Mouse (Mus musculus) hindbrain, embryonic 11.5 days (tissue): ENCODE results near the gene Epb41l2. TPM values are rescaled to one million over a fixed set of nuclear protein-coding genes. Genes with fewer than 3 reads are reported as not detected.

Experiments
- ATAC-seq: fragments of 200-750 bp; cut with Nextera tagmentation; 2 replicates; pipeline ENCODE4 v1.8.0; 2017; ENCODE audit warnings: mild to moderate bottlenecking, moderate TSS enrichment, moderate library complexity; ENCODE audit not compliant: low FRiP score
- DNase-seq: peaks from one replicate; pipeline ENCODE4 v3.0.0-alpha.2; 2015; ENCODE audit warnings: low spot score
- H3K27ac ChIP-seq: fragments of 300-500 bp; sonication (generic); 2 replicates; pipeline ENCODE4 v1.5.1; 2014; ENCODE audit warnings: mild to moderate bottlenecking, low read depth, low read length
- H3K27me3 ChIP-seq: fragments of 300-500 bp; sonication (generic); 2 replicates; pipeline ENCODE4 v1.6.1; 2014; ENCODE audit warnings: mild to moderate bottlenecking, low read length, moderate library complexity, mixed read lengths; ENCODE audit not compliant: control insufficient read depth, insufficient read depth
- H3K36me3 ChIP-seq: fragments of 300-500 bp; sonication (generic); 2 replicates; pipeline ENCODE4 v1.6.1; 2014; ENCODE audit warnings: mild to moderate bottlenecking, low read length, moderate library complexity, mixed read lengths; ENCODE audit not compliant: control insufficient read depth, insufficient read depth
- H3K4me1 ChIP-seq: fragments of 300-500 bp; sonication (generic); replicated peaks from 2 replicates; pipeline ENCODE4 v1.6.1; 2014; ENCODE audit warnings: low read length, mixed read lengths; ENCODE audit not compliant: control insufficient read depth, insufficient read depth
- H3K4me2 ChIP-seq: fragments of 300-500 bp; sonication (generic); replicated peaks from 2 replicates; pipeline ENCODE4 v1.6.1; 2014; ENCODE audit warnings: mild to moderate bottlenecking, low read depth, low read length
- H3K4me3 ChIP-seq: fragments of 300-500 bp; sonication (generic); 2 replicates; pipeline ENCODE4 v1.5.1; 2014; ENCODE audit warnings: low read depth, low read length
- H3K9ac ChIP-seq: fragments of 300-500 bp; sonication (generic); 2 replicates; pipeline ENCODE4 v1.6.1; 2014; ENCODE audit warnings: low read depth, low read length
- H3K9me3 ChIP-seq: fragments of 300-500 bp; sonication (generic); 2 replicates; pipeline ENCODE4 v1.6.1; 2016; ENCODE audit warnings: low read length; ENCODE audit not compliant: control insufficient read depth
- WGBS: fragments of 180-500 bp; shearing (Covaris S2); extraction: QIAGEN DNeasy Blood & Tissue Kit; methylation state at CpG from one replicate; pipeline ENCODE4 v1.1.7; 2014; 5-methylcytosine and 5-hydroxymethylcytosine counted together
- polyA plus RNA-seq: library from polyadenylated mRNA; unstranded; fragments of >200 nt; fragmentation: Nextera tagmentation; extraction: Ambion mirVana; gene quantifications from 2 replicates; pipeline ENCODE4 v1.2.1, GENCODE M21; 2014

Gene Epb41l2
- polyA plus RNA-seq, 1 experiment from 2014 or later: 47.1 TPM

DNA sequence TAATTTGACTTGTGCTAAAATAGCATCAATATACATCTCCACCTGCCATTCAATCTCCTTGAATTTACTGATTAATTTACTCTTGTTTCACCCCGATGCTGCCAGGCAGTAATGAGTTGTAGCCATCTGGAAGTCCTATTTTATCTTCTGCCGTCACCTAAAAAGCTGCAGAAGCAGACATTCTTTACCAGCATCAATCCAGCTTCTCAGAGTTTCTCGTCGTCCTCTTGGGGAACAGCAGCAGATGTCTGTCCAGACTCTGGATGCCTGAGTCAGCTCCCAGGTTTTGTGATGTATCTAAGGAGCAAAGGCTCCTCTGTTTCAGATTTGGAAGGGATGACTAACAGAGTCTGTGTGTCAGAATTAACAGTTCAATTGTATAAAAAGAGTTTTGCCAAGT is 193.3 kb downstream of the Epb41l2 start:
- no peaks in the 10 kb centered on the region for H3K9me3 ChIP-seq
- H3K4me2 ChIP-seq: no peak overlapping the region
- H3K36me3 ChIP-seq: no peaks in the 10 kb centered on the region
- WGBS: 61% methylated on average over 4 of the region's 4 CpGs
- H3K9ac ChIP-seq: no peak overlapping the region
- no peaks in the 10 kb centered on the region for H3K27me3 ChIP-seq
- H3K4me1 ChIP-seq: no peaks in the 10 kb centered on the region
- no peak overlapping the region for H3K4me3 ChIP-seq
- no peak for ATAC-seq
- H3K27ac ChIP-seq: no peak overlapping the region
- no peak for DNase-seq

DNA sequence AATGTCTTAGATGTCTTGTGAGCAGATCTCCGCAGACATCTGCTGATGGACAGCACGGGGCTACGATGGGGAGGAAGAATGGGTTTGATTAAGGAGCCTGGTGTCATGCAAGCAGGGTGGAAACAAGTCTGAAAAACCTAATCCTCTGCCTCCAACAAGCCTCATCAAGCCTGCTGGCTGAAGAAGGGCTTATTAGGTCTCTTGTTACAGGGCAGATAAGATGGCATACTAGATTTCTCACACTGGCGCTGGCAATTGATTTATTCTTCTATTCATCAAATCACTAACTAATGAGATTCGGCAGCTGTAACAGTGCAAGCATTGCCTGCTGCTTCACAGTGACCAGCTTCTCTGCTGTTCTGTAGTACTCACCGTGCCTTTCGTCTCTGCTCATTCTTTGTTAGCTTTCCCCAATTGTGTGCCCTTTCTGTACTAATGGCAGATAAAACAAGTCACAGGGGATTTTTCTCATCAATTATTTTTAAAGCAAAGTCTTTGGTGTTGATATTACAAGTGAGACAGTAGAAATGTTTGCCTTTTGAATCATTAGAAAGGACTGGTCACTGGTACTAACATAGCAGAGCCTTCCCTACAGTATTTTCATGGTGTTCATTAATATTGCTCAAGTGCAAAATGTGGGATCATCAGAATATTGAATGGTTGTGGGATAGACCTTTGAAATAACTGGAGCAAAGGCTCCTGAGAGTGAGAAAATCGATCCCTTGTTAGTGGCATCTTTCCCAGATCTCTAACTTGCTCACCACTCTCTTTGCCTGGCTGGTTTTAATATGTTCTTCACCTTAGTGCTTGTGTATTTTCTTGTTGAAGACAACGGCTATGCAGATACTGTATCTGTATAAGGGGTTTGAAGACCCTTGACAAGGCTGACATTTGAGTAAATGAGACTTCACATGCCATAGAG is 212.0 kb downstream of the Epb41l2 start:
- 49% methylated on average over 9 of the region's 9 CpGs for WGBS
- Histone ChIP-seq H3K4me2 (no peak overlapping the region), H3K27me3 (no peaks in the 10 kb centered on the region), H3K9me3 (no peaks in the 10 kb centered on the region), H3K36me3 (no peaks in the 10 kb centered on the region), H3K9ac (no peak overlapping the region), H3K4me3 (no peak overlapping the region), H3K4me1 (no peaks in the 10 kb centered on the region), H3K27ac (no peak overlapping the region; the same call in 1 of the 2 replicates)
- peak; percentile 8 for DNase-seq
- peak; percentile 83 for ATAC-seq

Other genes with a start within 250 kb of the Epb41l2 start
- gene Akap7, start 51.9 kb upstream of the Epb41l2 start, polyA plus RNA-seq: 17.7 and 22.6 TPM in 2 replicates
- gene Smlr1, start 176.5 kb downstream of the Epb41l2 start, polyA plus RNA-seq: not detected in 2 replicates